Comparison of ENCODE assay signal across 8 mouse cellular contexts in the genomic region with DNA sequence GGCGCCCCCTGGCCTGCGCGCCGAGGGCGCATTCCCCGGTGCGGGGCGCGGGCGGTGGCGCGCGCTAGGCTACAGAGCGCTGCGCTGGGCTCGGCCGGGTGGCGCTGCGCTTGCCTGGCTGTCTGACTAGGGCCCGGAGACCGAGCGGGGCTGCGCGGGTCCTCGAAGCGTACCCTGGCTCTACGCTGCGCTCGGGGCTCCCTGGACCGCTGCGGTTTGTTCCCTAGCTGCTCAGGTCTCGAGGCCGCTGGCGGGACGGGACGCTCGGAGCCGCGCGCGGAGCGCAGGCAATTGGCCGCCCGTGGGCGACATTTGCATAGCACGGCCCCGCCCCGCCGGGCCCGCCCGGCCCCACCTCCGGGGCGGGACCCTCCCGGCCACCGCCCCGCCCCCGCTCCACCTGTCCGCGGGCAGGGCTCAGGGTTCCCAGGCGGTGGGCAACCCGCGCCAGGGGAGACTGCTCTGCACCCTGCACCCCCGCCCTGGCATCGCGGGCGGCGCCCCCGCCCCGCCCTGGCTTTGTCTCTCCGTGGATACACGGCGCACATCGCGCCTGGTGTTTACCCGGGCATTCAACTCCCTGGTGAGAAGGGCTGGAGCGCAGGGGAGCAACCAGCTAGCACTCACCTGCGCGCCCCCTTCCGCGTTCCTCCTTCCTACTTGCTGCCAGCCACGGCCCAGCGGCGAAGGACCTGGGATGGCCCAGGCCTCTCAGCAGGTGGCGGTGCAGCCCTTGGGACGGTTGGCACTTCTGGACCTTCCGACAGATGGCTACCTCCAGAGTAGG. TPM values are rescaled to one million over a fixed set of nuclear protein-coding genes. Genes with fewer than 3 reads are reported as not detected.
A peak's percentile ranks its signal among the peaks of the same experiment; 100 is the strongest.
DNase-seq lines count a peak whose midpoint lies in the region; ATAC-seq and TF ChIP-seq lines count a peak whose summit lies in the region.

Gene Sema3f, minus strand, starts transcription at position 779 of the 787 bp plus-strand sequence.

- under 1% methylated on average over 81 of the region's 86 CpGs for WGBS in intestine, embryonic 14.5 days
- under 1% methylated on average over 86 of the region's 86 CpGs for WGBS in midbrain, embryonic 10.5 days
- 2% methylated on average over 86 of the region's 86 CpGs for WGBS in small intestine, adult 2 months

- peak within 1 kb of the TSS; percentile 72; the same call in 1 of the 2 replicates for H3K27ac ChIP-seq in intestine, embryonic 14.5 days (ENCODE audit: low read depth)
- peak within 1 kb of the TSS; percentile 96 for H3K27ac ChIP-seq in midbrain, embryonic 10.5 days (replicated peaks)
- H3K27ac ChIP-seq in small intestine, adult 2 months (ENCODE audit: insufficient read depth, low read depth, low read length): no peak within 1 kb of the TSS; the same call in 1 of the 2 replicates

- TF ChIP-seq POLR2A in small intestine, adult 2 months (IDR thresholded peaks at IDR 0.05; ENCODE audit: low read depth, low read length): peak; percentile 46; the same call in 1 of the 2 replicates

- H3K9ac ChIP-seq in intestine, embryonic 14.5 days (ENCODE audit: low read length): peak within 1 kb of the TSS; percentile 73

- peaks cover 47% of the 10 kb centered on the region for H3K4me1 ChIP-seq in intestine, embryonic 14.5 days (replicated peaks; ENCODE audit: control insufficient read depth, insufficient read depth, low read length)
- H3K4me1 ChIP-seq in midbrain, embryonic 10.5 days: peaks cover 77% of the 10 kb centered on the region
- H3K4me1 ChIP-seq in small intestine, adult 2 months (ENCODE audit: control insufficient read depth, insufficient read depth, insufficient read length, low read length): peaks cover 14% of the 10 kb centered on the region

- no peaks in the 10 kb centered on the region for H3K9me3 ChIP-seq in intestine, embryonic 14.5 days (ENCODE audit: control insufficient read depth, low read length)
- H3K9me3 ChIP-seq in midbrain, embryonic 10.5 days (replicated peaks): no peaks in the 10 kb centered on the region

- peaks cover 4% of the 10 kb centered on the region for H3K36me3 ChIP-seq in intestine, embryonic 14.5 days (ENCODE audit: control insufficient read depth, insufficient read depth, low read length)
- H3K36me3 ChIP-seq in midbrain, embryonic 10.5 days: peaks cover 10% of the 10 kb centered on the region
- H3K36me3 ChIP-seq in small intestine, adult 2 months (ENCODE audit: control insufficient read depth, insufficient read depth, low read length): no peaks in the 10 kb centered on the region

- peak; percentile 82 for ATAC-seq in intestine, embryonic 14.5 days (replicated peaks; ENCODE audit: low FRiP score, low TSS enrichment, low read depth)
- no peak for ATAC-seq in monocyte, adult 5-6 weeks (replicated peaks; ENCODE audit: insufficient number of reproducible peaks, low FRiP score, low TSS enrichment, poor library complexity, severe bottlenecking)

- H3K4me3 ChIP-seq in intestine, embryonic 14.5 days (ENCODE audit: low read depth, low read length): peak within 1 kb of the TSS; percentile 69
- peak within 1 kb of the TSS; percentile 89 for H3K4me3 ChIP-seq in midbrain, embryonic 10.5 days
- peak within 1 kb of the TSS; percentile 72 for H3K4me3 ChIP-seq in small intestine, adult 2 months (ENCODE audit: low read depth, low read length)

- peak within 1 kb of the TSS; percentile 89 for H3K4me2 ChIP-seq in intestine, embryonic 14.5 days (ENCODE audit: low read length)

- no peaks in the 10 kb centered on the region for H3K27me3 ChIP-seq in intestine, embryonic 14.5 days (replicated peaks; ENCODE audit: control insufficient read depth, insufficient read depth, low read length)
- H3K27me3 ChIP-seq in midbrain, embryonic 10.5 days (ENCODE audit: low read depth, poor library complexity, severe bottlenecking): peaks cover 58% of the 10 kb centered on the region
- peaks cover 15% of the 10 kb centered on the region for H3K27me3 ChIP-seq in small intestine, adult 2 months (ENCODE audit: control insufficient read depth, insufficient read depth, low read length)

- peak; percentile 91 for DNase-seq in adrenal gland, adult 2 months
- peak; percentile 89 for DNase-seq in embryo, embryonic 10.5 days (ENCODE audit: low spot score)
- peak; percentile 68 to 70 for DNase-seq in gastrocnemius, postnatal 36 days
- peak; percentile 91 for DNase-seq in intestine, embryonic 14.5 days (ENCODE audit: low spot score)
- peak; percentile 57 for DNase-seq in left cerebral cortex, postnatal 4 days
- peak; percentile 85 for DNase-seq in midbrain, embryonic 10.5 days (ENCODE audit: low spot score)

- intact Hi-C loops in gastrocnemius, postnatal 36 days (cut with DNase I): no loop called here
- intact Hi-C loops in left cerebral cortex, postnatal 4 days (cut with DNase I): no loop called here

- 0 out of 2 replicates have a peak, but pooled peaks have one; percentile 18 for TF ChIP-seq CTCF in small intestine, adult 2 months (IDR thresholded peaks at IDR 0.05; ENCODE audit: extremely low read depth, insufficient read length, insufficient replicate concordance, low read depth, low read length)

RNA-seq across cellular contexts. Expression of gene Sema3f, which starts in this region (rescaled TPM):
- 10 to 100 TPM; 27.2 to 34.8 TPM for total RNA-seq in adrenal gland, adult 2 months (2021)
- polyA plus RNA-seq in adrenal gland, adult 2 months (2012; rRNA removed): 95.1 and 106 TPM in 2 replicates
- 1 to 10 TPM; 4.9 to 6.1 TPM for total RNA-seq in gastrocnemius, postnatal 36 days (2021)
- polyA plus RNA-seq in intestine, embryonic 14.5 days (2014; fragmentation: Nextera tagmentation; extraction: Ambion mirVana): 16.2 and 16.3 TPM in 2 replicates
- total RNA-seq in left cerebral cortex, postnatal 4 days (2021): 10 to 100 TPM; 44.6 to 52.6 TPM
- polyA plus RNA-seq in midbrain, embryonic 10.5 days (2016; fragmentation: Nextera tagmentation; extraction: Ambion mirVana): 14.9 and 17.2 TPM in 2 replicates
- polyA plus RNA-seq in small intestine, adult 2 months (2012; rRNA removed): 24.2 and 30.7 TPM in 2 replicates
- not detected in 3 replicates for total RNA-seq in monocyte, adult 5-6 weeks (2017)
